Mouse (Mus musculus) E14TG2a.4 (cell line): ENCODE measurements around the gene 9130019O22Rik.
A peak's percentile ranks its signal among the peaks of the same experiment; 100 is the strongest.
"Not testable (repeated sequence)": the region's sequence is repeated elsewhere in the genome, so short reads cannot be mapped to it uniquely, and the experiment has no call there.

Experiments
- CTCF ChIP-seq: conservative IDR thresholded peaks from 2 replicates; pipeline ENCODE4 v1.5.1; 2014; ENCODE audit warnings: low read length
- NANOG ChIP-seq: IDR thresholded peaks from 2 replicates; pipeline ENCODE4 v1.6.1; 2014; ENCODE audit warnings: borderline replicate concordance, low read length, mixed read lengths
- POU5F1 ChIP-seq: IDR thresholded peaks from 2 replicates; pipeline ENCODE4 v1.6.1; 2014; ENCODE audit warnings: low read length, borderline replicate concordance

GRCm38 (mm10) chr7:127371870-127372269 is 15.1 kb downstream of the 9130019O22Rik start:
- peak; percentile 45 for TF ChIP-seq CTCF
- TF ChIP-seq POU5F1, NANOG: not testable (repeated sequence)
